Mouse (Mus musculus) bone marrow, adult 2 months (tissue): ENCODE measurements at regions not wholly inside any gene's neighbourhood (a gene's known extent, or its start where the extent isn't known, plus 50 kb on each side); places are given as distances from the start of the nearest gene placed in this dataset.

ENCODE experiments used
- CTCF ChIP-seq: fragments of 200-500 bp; IDR thresholded peaks from 2 replicates; pipeline ENCODE4 v1.5.1; 2011; ENCODE audit warnings: low read length, control low read depth; ENCODE audit not compliant: control insufficient read depth, insufficient read depth
- POLR2A ChIP-seq: fragments of 200-500 bp; IDR thresholded peaks from 2 replicates; pipeline ENCODE4 v1.6.1; 2011; ENCODE audit warnings: low read depth, mild to moderate bottlenecking, control low read depth, low read length, borderline replicate concordance; ENCODE audit not compliant: control insufficient read depth

- TF ChIP-seq POLR2A (no peak), CTCF (no peak)
These were observed 113.5 kb upstream of the Clint1 start for GRCm38 (mm10) chr11:45738331-45738730.
